Mouse (Mus musculus) c-Kit-positive CD71-positive TER-119-negative erythroid progenitor cells, embryonic 14.5 days (primary cell): ENCODE data around the gene Il1rapl1.

Experiments
- DNase-seq: peaks from one replicate; pipeline ENCODE4 v3.0.0-alpha.2; 2013; ENCODE audit warnings: low read depth

Il1rapl1 gene

GRCm38 (mm10) chrX:88115609-88116073, at the start of gene Il1rapl1:
TSS of gene Il1rapl1 (minus strand) at chrX:88115645.
- no peak for DNase-seq

GRCm38 (mm10) chrX:88158037-88158436, 42.6 kb upstream of the Il1rapl1 start:
- DNase-seq = no peak

- no peak for DNase-seq
These were observed 10.2 kb upstream of the Il1rapl1 start for GRCm38 (mm10) chrX:88125612-88126011.

- DNase-seq = no peak
These were observed 4.6 kb upstream of the Il1rapl1 start for GRCm38 (mm10) chrX:88120070-88120469.

- no peak for DNase-seq
These were observed 2.4 kb upstream of the Il1rapl1 start for GRCm38 (mm10) chrX:88117858-88118257.

- DNase-seq = no peak
These were observed 881 bp upstream of the Il1rapl1 start for GRCm38 (mm10) chrX:88116326-88116725.

GRCm38 (mm10) chrX:88113561-88113960, 1.9 kb downstream of the Il1rapl1 start:
- no peak for DNase-seq

GRCm38 (mm10) chrX:88112254-88112653, 3.2 kb downstream of the Il1rapl1 start:
- DNase-seq = no peak

- no peak for DNase-seq
These were observed 5.7 kb downstream of the Il1rapl1 start for GRCm38 (mm10) chrX:88109733-88110132.

- DNase-seq = no peak
These were observed 21.4 kb downstream of the Il1rapl1 start for GRCm38 (mm10) chrX:88093936-88094569.

- no peak for DNase-seq
These were observed 25.6 kb downstream of the Il1rapl1 start for GRCm38 (mm10) chrX:88089873-88090272.

GRCm38 (mm10) chrX:88072741-88073419, 42.6 kb downstream of the Il1rapl1 start:
- no peak for DNase-seq

GRCm38 (mm10) chrX:88070368-88070767, 45.1 kb downstream of the Il1rapl1 start:
- no peak for DNase-seq

GRCm38 (mm10) chrX:88043556-88043955, 71.9 kb downstream of the Il1rapl1 start:
- DNase-seq = no peak

- DNase-seq = no peak
These were observed 76.5 kb downstream of the Il1rapl1 start for GRCm38 (mm10) chrX:88038984-88039383.

GRCm38 (mm10) chrX:87897172-87897571, 218.3 kb downstream of the Il1rapl1 start:
- DNase-seq = no peak

- no peak for DNase-seq
These were observed 223.5 kb downstream of the Il1rapl1 start for GRCm38 (mm10) chrX:87891916-87892315.

GRCm38 (mm10) chrX:87854107-87854506, 261.3 kb downstream of the Il1rapl1 start:
- DNase-seq = no peak

- DNase-seq = no peak
These were observed 301.6 kb downstream of the Il1rapl1 start for GRCm38 (mm10) chrX:87813884-87814283.

- DNase-seq = no peak
These were observed 307.7 kb downstream of the Il1rapl1 start for GRCm38 (mm10) chrX:87807717-87808116.

- DNase-seq = no peak
These were observed 322.4 kb downstream of the Il1rapl1 start for GRCm38 (mm10) chrX:87793011-87793410.

GRCm38 (mm10) chrX:87710589-87710988, 404.9 kb downstream of the Il1rapl1 start:
- DNase-seq = no peak

- no peak for DNase-seq
These were observed 451.6 kb downstream of the Il1rapl1 start for GRCm38 (mm10) chrX:87663856-87664255.

GRCm38 (mm10) chrX:87655644-87656043, 459.8 kb downstream of the Il1rapl1 start:
- DNase-seq = no peak
